Mouse (Mus musculus): ENCODE results near the gene Atg14.

- no peak for TF ChIP-seq CTCF (IDR thresholded peaks at IDR 0.05; ENCODE audit: extremely low read depth, insufficient read depth, insufficient read length, insufficient replicate concordance)
- no peak for TF ChIP-seq POLR2A (IDR thresholded peaks at IDR 0.05; ENCODE audit: low read depth, low read length)
These were observed 71.8 kb downstream of the Atg14 start for GRCm38 (mm10) chr14:47498632-47499031.

All from spleen, adult 2 months (tissue).